Mouse (Mus musculus) stomach, embryonic 14.5 days (tissue): ENCODE results near the gene Serpina9. TPM values are rescaled to one million over a fixed set of nuclear protein-coding genes. Genes with fewer than 3 reads are reported as not detected.

Source experiments
- ATAC-seq: fragments of 200-750 bp; cut with Nextera tagmentation; 2 replicates; pipeline ENCODE4 v1.8.0; 2017; ENCODE audit warnings: low read depth, moderate TSS enrichment; ENCODE audit not compliant: insufficient number of reproducible peaks, insufficient read depth, low FRiP score
- H3K27ac ChIP-seq: fragments of 300-500 bp; sonication (generic); 2 replicates; pipeline ENCODE4 v1.5.1; 2014; ENCODE audit warnings: mild to moderate bottlenecking, low read length, moderate library complexity, mixed read lengths
- H3K27me3 ChIP-seq: fragments of 300-500 bp; sonication (generic); 2 replicates; pipeline ENCODE4 v1.6.1; 2014; ENCODE audit warnings: low read length, control low read depth, mixed read lengths; ENCODE audit not compliant: control insufficient read depth, insufficient read depth
- H3K36me3 ChIP-seq: fragments of 300-500 bp; sonication (generic); 2 replicates; pipeline ENCODE4 v1.6.1; 2014; ENCODE audit warnings: mild to moderate bottlenecking, control low read depth, low read length, moderate library complexity, mixed read lengths; ENCODE audit not compliant: control insufficient read depth, insufficient read depth
- H3K4me1 ChIP-seq: fragments of 300-500 bp; sonication (generic); 2 replicates; pipeline ENCODE4 v1.6.1; 2014; ENCODE audit warnings: low read length, control low read depth, mixed read lengths; ENCODE audit not compliant: control insufficient read depth, insufficient read depth
- H3K4me2 ChIP-seq: fragments of 300-500 bp; sonication (generic); replicated peaks from 2 replicates; pipeline ENCODE4 v1.6.1; 2014; ENCODE audit warnings: low read depth, low read length, control low read depth
- H3K4me3 ChIP-seq: fragments of 300-500 bp; sonication (generic); 2 replicates; pipeline ENCODE4 v1.5.1; 2014; ENCODE audit warnings: low read depth, low read length, control low read depth
- H3K9ac ChIP-seq: fragments of 300-500 bp; sonication (generic); replicated peaks from 2 replicates; pipeline ENCODE4 v1.6.1; 2014; ENCODE audit warnings: low read depth, mild to moderate bottlenecking, control low read depth, low read length, moderate library complexity, mixed read lengths
- H3K9me3 ChIP-seq: fragments of 300-500 bp; sonication (generic); 2 replicates; pipeline ENCODE4 v1.6.1; 2016; ENCODE audit warnings: low read depth, low read length, control low read depth; ENCODE audit not compliant: control insufficient read depth
- WGBS: fragments of 180-500 bp; shearing (Covaris S2); extraction: QIAGEN DNeasy Blood & Tissue Kit; methylation state at CpG from one replicate; pipeline ENCODE4 v1.1.7; 2014; 5-methylcytosine and 5-hydroxymethylcytosine counted together
- polyA plus RNA-seq: library from polyadenylated mRNA; unstranded; fragments of >200 nt; fragmentation: Nextera tagmentation; extraction: Ambion mirVana; gene quantifications from 2 replicates; pipeline ENCODE4 v1.2.1, GENCODE M21; 2014

The Serpina9 gene
- polyA plus RNA-seq, result not detected in 2 replicates

GRCm38 (mm10) chr12:104013620-104014019 lies at the start of gene Serpina9:
Gene Serpina9, minus strand, starts transcription at chr12:104013755.
- Histone ChIP-seq H3K9ac (no peak within 1 kb of the TSS), H3K9me3 (peaks cover 4% of the 10 kb centered on the region; the same call in 1 of the 2 replicates), H3K4me2 (no peak within 1 kb of the TSS), H3K4me1 (no peaks in the 10 kb centered on the region), H3K27ac (no peak within 1 kb of the TSS), H3K4me3 (no peak within 1 kb of the TSS), H3K36me3 (no peaks in the 10 kb centered on the region), H3K27me3 (no peaks in the 10 kb centered on the region)
- ATAC-seq, result no peak
- WGBS, result 71% methylated on average over 6 of the region's 6 CpGs

GRCm38 (mm10) chr12:104061862-104062261 lies 48.3 kb upstream of the Serpina9 start:
- no peak for ATAC-seq
- 51% methylated on average over 2 of the region's 2 CpGs for WGBS

GRCm38 (mm10) chr12:104060126-104060525 lies 46.6 kb upstream of the Serpina9 start:
- Histone ChIP-seq H3K4me3 (no peak overlapping the region), H3K27me3 (no peaks in the 10 kb centered on the region), H3K4me2 (no peak overlapping the region), H3K9me3 (no peaks in the 10 kb centered on the region), H3K27ac (no peak overlapping the region), H3K36me3 (no peaks in the 10 kb centered on the region), H3K9ac (no peak overlapping the region), H3K4me1 (no peaks in the 10 kb centered on the region)
- no peak for ATAC-seq
- WGBS, result 76% methylated on average over 6 of the region's 6 CpGs

More at GRCm38 (mm10) chr12:104061862-104062261, 48.3 kb upstream of the Serpina9 start:
- no peaks in the 10 kb centered on the region for H3K4me1 ChIP-seq
- H3K4me3 ChIP-seq, result no peak overlapping the region
- H3K9me3 ChIP-seq, result no peaks in the 10 kb centered on the region
- no peak overlapping the region for H3K4me2 ChIP-seq
- no peaks in the 10 kb centered on the region for H3K36me3 ChIP-seq
- no peak overlapping the region for H3K9ac ChIP-seq
- H3K27me3 ChIP-seq, result no peaks in the 10 kb centered on the region
- H3K27ac ChIP-seq, result no peak overlapping the region

GRCm38 (mm10) chr12:104057531-104057930 lies 44.0 kb upstream of the Serpina9 start:
- H3K4me2 ChIP-seq, result no peak overlapping the region
- H3K27ac ChIP-seq, result no peak overlapping the region
- no peak overlapping the region for H3K9ac ChIP-seq
- 80% methylated on average over 7 of the region's 7 CpGs for WGBS
- H3K36me3 ChIP-seq, result no peaks in the 10 kb centered on the region
- H3K27me3 ChIP-seq, result no peaks in the 10 kb centered on the region
- no peaks in the 10 kb centered on the region for H3K4me1 ChIP-seq
- ATAC-seq, result no peak
- no peak overlapping the region for H3K4me3 ChIP-seq
- H3K9me3 ChIP-seq, result no peaks in the 10 kb centered on the region

GRCm38 (mm10) chr12:104057050-104057449 lies 43.5 kb upstream of the Serpina9 start:
- no peaks in the 10 kb centered on the region for H3K36me3 ChIP-seq
- H3K4me3 ChIP-seq, result no peak overlapping the region
- H3K4me1 ChIP-seq, result no peaks in the 10 kb centered on the region
- no peak overlapping the region for H3K9ac ChIP-seq
- WGBS, result 22% methylated on average over 4 of the region's 4 CpGs
- no peak overlapping the region for H3K4me2 ChIP-seq
- ATAC-seq, result no peak
- no peaks in the 10 kb centered on the region for H3K27me3 ChIP-seq
- H3K27ac ChIP-seq, result no peak overlapping the region
- H3K9me3 ChIP-seq, result no peaks in the 10 kb centered on the region

GRCm38 (mm10) chr12:104055755-104056154 lies 42.2 kb upstream of the Serpina9 start:
- H3K4me2 ChIP-seq, result no peak overlapping the region
- H3K4me3 ChIP-seq, result no peak overlapping the region
- ATAC-seq, result no peak
- no peaks in the 10 kb centered on the region for H3K4me1 ChIP-seq
- H3K27ac ChIP-seq, result no peak overlapping the region
- WGBS, result 79% methylated on average over 8 of the region's 8 CpGs
- H3K36me3 ChIP-seq, result no peaks in the 10 kb centered on the region
- H3K27me3 ChIP-seq, result no peaks in the 10 kb centered on the region
- H3K9ac ChIP-seq, result no peak overlapping the region
- H3K9me3 ChIP-seq, result no peaks in the 10 kb centered on the region

GRCm38 (mm10) chr12:104053995-104054394 lies 40.4 kb upstream of the Serpina9 start:
- no peaks in the 10 kb centered on the region for H3K9me3 ChIP-seq
- no peaks in the 10 kb centered on the region for H3K4me1 ChIP-seq
- H3K27me3 ChIP-seq, result no peaks in the 10 kb centered on the region
- no peak overlapping the region for H3K9ac ChIP-seq
- no peak overlapping the region for H3K4me2 ChIP-seq
- 64% methylated on average over 1 of the region's 1 CpGs for WGBS
- H3K4me3 ChIP-seq, result no peak overlapping the region
- H3K27ac ChIP-seq, result no peak overlapping the region
- ATAC-seq, result no peak
- no peaks in the 10 kb centered on the region for H3K36me3 ChIP-seq

GRCm38 (mm10) chr12:104045713-104046112 lies 32.2 kb upstream of the Serpina9 start:
- Histone ChIP-seq H3K36me3 (no peaks in the 10 kb centered on the region), H3K27ac (no peak overlapping the region), H3K4me3 (no peak overlapping the region), H3K9ac (no peak overlapping the region), H3K9me3 (no peaks in the 10 kb centered on the region), H3K27me3 (no peaks in the 10 kb centered on the region), H3K4me2 (no peak overlapping the region), H3K4me1 (no peaks in the 10 kb centered on the region)
- no peak for ATAC-seq
- 71% methylated on average over 8 of the region's 8 CpGs for WGBS

GRCm38 (mm10) chr12:104044343-104044742 lies 30.8 kb upstream of the Serpina9 start, which contains the start of gene Serpina12:
Gene Serpina12, minus strand, starts transcription at chr12:104044443.
- ATAC-seq, result no peak

More at GRCm38 (mm10) chr12:104044343-104044742, 30.8 kb upstream of the Serpina9 start, which contains the start of gene Serpina12:
- H3K27me3 ChIP-seq, result no peaks in the 10 kb centered on the region
- no peak within 1 kb of the TSS for H3K4me3 ChIP-seq
- no peaks in the 10 kb centered on the region for H3K9me3 ChIP-seq
- no peaks in the 10 kb centered on the region for H3K36me3 ChIP-seq
- no peak within 1 kb of the TSS for H3K4me2 ChIP-seq
- H3K4me1 ChIP-seq, result no peaks in the 10 kb centered on the region
- no peak within 1 kb of the TSS for H3K27ac ChIP-seq
- no peak within 1 kb of the TSS for H3K9ac ChIP-seq
- WGBS, result 83% methylated on average over 7 of the region's 7 CpGs
